Mouse (Mus musculus) lung, adult 10 weeks (tissue): ENCODE results near the gene Gde1. TPM values are rescaled to one million over a fixed set of nuclear protein-coding genes. Genes with fewer than 3 reads are reported as not detected.

Experiments
- polyA plus RNA-seq: library from polyadenylated mRNA; stranded (reverse); fragments of 350-450 nt; fragmentation: Illumina TruSeq; extraction: RNeasy Lipid Tissue Mini Kit (QIAGEN cat#74804); gene quantifications from one replicate; pipeline ENCODE4 v1.2.3, GENCODE M21; 2014; ENCODE audit warnings: low read depth, low replicate concordance; ENCODE audit not compliant: insufficient read depth

Gde1 gene
- 113 TPM for polyA plus RNA-seq

GRCm38 (mm10) chr7:118705101-118705961, at the start of gene Gde1:
Gene Gde1 (minus strand): TSS chr7:118705778.

GRCm38 (mm10) chr7:118739975-118740531, 34.5 kb upstream of the Gde1 start, which contains the start of gene Vps35l:
Gene Vps35l (plus strand): TSS chr7:118740226.

GRCm38 (mm10) chr7:118712228-118713173, 6.9 kb upstream of the Gde1 start, which contains the start of gene Ccp110:
Gene Ccp110 (plus strand): TSS chr7:118712552.

Other genes with a start within 250 kb of the Gde1 start
- gene Itpripl2, start 213.8 kb downstream of the Gde1 start, polyA plus RNA-seq, result 27.8 TPM
- gene Coq7, start 172.4 kb downstream of the Gde1 start, polyA plus RNA-seq, result 31.3 TPM
- gene Tmc7, start 121.0 kb downstream of the Gde1 start, polyA plus RNA-seq, result 0.28 TPM
- 0.42 TPM for gene Tmc5, start 108.5 kb downstream of the Gde1 start, polyA plus RNA-seq
- gene Ccp110, start 6.8 kb upstream of the Gde1 start, polyA plus RNA-seq, result 8.1 TPM
- 24.0 TPM for gene Vps35l, start 34.4 kb upstream of the Gde1 start, polyA plus RNA-seq
- gene Iqck, start 150.0 kb upstream of the Gde1 start, polyA plus RNA-seq, result 3.4 TPM
- 8.2 TPM for gene Knop1, start 150.5 kb upstream of the Gde1 start, polyA plus RNA-seq